Mouse (Mus musculus): Measurements from ENCODE around the gene Olfr1366.
"Not testable (repeated sequence)": the region's sequence is repeated elsewhere in the genome, so short reads cannot be mapped to it uniquely, and the experiment has no call there.

Gene Olfr1366

GRCm38 (mm10) chr13:21542708-21543107 is at the start of gene Olfr1366:
Gene Olfr1366, minus strand, starts transcription at chr13:21542808.
- in situ Hi-C loops (cut with MboI; ENCODE audit: low pct_unique_long_range_greater_than_20kb in 1 of 2, low sequenced_read_pairs in 2 of 2, unreplicated experiment in 1 of 2) = no loop called here

- in situ Hi-C loops (cut with MboI; ENCODE audit: low pct_unique_long_range_greater_than_20kb in 1 of 2, low sequenced_read_pairs in 2 of 2, unreplicated experiment in 1 of 2) = no loop called here
Observed at GRCm38 (mm10) chr13:21591618-21592017, 49.0 kb upstream of the Olfr1366 start.

GRCm38 (mm10) chr13:21581659-21582058 is 39.1 kb upstream of the Olfr1366 start, which contains the start of gene Olfr1364:
Gene Olfr1364, minus strand, starts transcription at chr13:21581759.
- in situ Hi-C loops (cut with MboI; ENCODE audit: low pct_unique_long_range_greater_than_20kb in 1 of 2, low sequenced_read_pairs in 2 of 2, unreplicated experiment in 1 of 2) = no loop called here

GRCm38 (mm10) chr13:21559793-21560192 is 17.2 kb upstream of the Olfr1366 start, which contains the start of gene Olfr1535:
Gene Olfr1535, minus strand, starts transcription at chr13:21559893.
- in situ Hi-C loops (cut with MboI; ENCODE audit: low pct_unique_long_range_greater_than_20kb in 1 of 2, low sequenced_read_pairs in 2 of 2, unreplicated experiment in 1 of 2) = no loop called here

- in situ Hi-C loops (cut with MboI; ENCODE audit: low pct_unique_long_range_greater_than_20kb in 1 of 2, low sequenced_read_pairs in 2 of 2, unreplicated experiment in 1 of 2) = no loop called here
Observed at GRCm38 (mm10) chr13:21550416-21551110, 8.0 kb upstream of the Olfr1366 start.

GRCm38 (mm10) chr13:21549487-21549886 is 6.9 kb upstream of the Olfr1366 start:
- in situ Hi-C loops (cut with MboI; ENCODE audit: low pct_unique_long_range_greater_than_20kb in 1 of 2, low sequenced_read_pairs in 2 of 2, unreplicated experiment in 1 of 2) = no loop called here

- in situ Hi-C loops (cut with MboI; ENCODE audit: low pct_unique_long_range_greater_than_20kb in 1 of 2, low sequenced_read_pairs in 2 of 2, unreplicated experiment in 1 of 2) = no loop called here
Observed at GRCm38 (mm10) chr13:21530781-21531201, 11.8 kb downstream of the Olfr1366 start, which contains the start of gene Zkscan8. Gene Zkscan8, minus strand, starts transcription at chr13:21531120.

- in situ Hi-C loops (cut with MboI; ENCODE audit: low pct_unique_long_range_greater_than_20kb in 1 of 2, low sequenced_read_pairs in 2 of 2, unreplicated experiment in 1 of 2) = no loop called here
Observed at GRCm38 (mm10) chr13:21530136-21530535, 12.5 kb downstream of the Olfr1366 start.

GRCm38 (mm10) chr13:21506221-21506649 is 36.4 kb downstream of the Olfr1366 start:
- in situ Hi-C loops (cut with MboI; ENCODE audit: low pct_unique_long_range_greater_than_20kb in 1 of 2, low sequenced_read_pairs in 2 of 2, unreplicated experiment in 1 of 2) = no loop called here

GRCm38 (mm10) chr13:21502296-21502695 is 40.3 kb downstream of the Olfr1366 start:
- in situ Hi-C loops (cut with MboI; ENCODE audit: low pct_unique_long_range_greater_than_20kb in 1 of 2, low sequenced_read_pairs in 2 of 2, unreplicated experiment in 1 of 2) = no loop called here

- in situ Hi-C loops (cut with MboI; ENCODE audit: low pct_unique_long_range_greater_than_20kb in 1 of 2, low sequenced_read_pairs in 2 of 2, unreplicated experiment in 1 of 2) = not testable (repeated sequence)
Observed at GRCm38 (mm10) chr13:21501182-21501581, 41.4 kb downstream of the Olfr1366 start, which contains the start of gene Gm11273. Gene Gm11273, minus strand, starts transcription at chr13:21501418.

GRCm38 (mm10) chr13:21495080-21495479 is 47.5 kb downstream of the Olfr1366 start, which contains the start of gene AK157302:
Gene AK157302, plus strand, starts transcription at chr13:21495223.
- in situ Hi-C loops (cut with MboI; ENCODE audit: low pct_unique_long_range_greater_than_20kb in 1 of 2, low sequenced_read_pairs in 2 of 2, unreplicated experiment in 1 of 2) = no loop called here

GRCm38 (mm10) chr13:21492847-21493246 is 49.8 kb downstream of the Olfr1366 start:
- in situ Hi-C loops (cut with MboI; ENCODE audit: low pct_unique_long_range_greater_than_20kb in 1 of 2, low sequenced_read_pairs in 2 of 2, unreplicated experiment in 1 of 2) = no loop called here

GRCm38 (mm10) chr13:21486881-21487280 is 55.7 kb downstream of the Olfr1366 start:
- in situ Hi-C loops (cut with MboI; ENCODE audit: low pct_unique_long_range_greater_than_20kb in 1 of 2, low sequenced_read_pairs in 2 of 2, unreplicated experiment in 1 of 2) = no loop called here
